Mouse (Mus musculus) embryo, embryonic 11 days (tissue): Measurements from ENCODE around the gene Xkr7.

Source experiments
- DNase-seq: peaks from one replicate; pipeline ENCODE4 v3.0.0-alpha.2; 2015

Xkr7 gene

GRCm38 (mm10) chr2:153074651-153075050 is 43.0 kb downstream of the Xkr7 start:
- DNase-seq = no peak

GRCm38 (mm10) chr2:153075961-153076360 is 44.3 kb downstream of the Xkr7 start:
- no peak for DNase-seq

GRCm38 (mm10) chr2:153080841-153081523 is 49.3 kb downstream of the Xkr7 start:
- DNase-seq = peak; percentile 91

GRCm38 (mm10) chr2:153081866-153082265 is 50.2 kb downstream of the Xkr7 start:
- DNase-seq = no peak

GRCm38 (mm10) chr2:153083275-153083674 is 51.6 kb downstream of the Xkr7 start:
- no peak for DNase-seq

- no peak for DNase-seq
Measured at GRCm38 (mm10) chr2:153083824-153084223, 52.2 kb downstream of the Xkr7 start.

- DNase-seq = no peak
Measured at GRCm38 (mm10) chr2:153084261-153084976, 52.8 kb downstream of the Xkr7 start.

- no peak for DNase-seq
Measured at GRCm38 (mm10) chr2:153085556-153085955, 53.9 kb downstream of the Xkr7 start.

GRCm38 (mm10) chr2:153086166-153086565 is 54.5 kb downstream of the Xkr7 start:
- no peak for DNase-seq

- no peak for DNase-seq
Measured at GRCm38 (mm10) chr2:153087091-153087490, 55.4 kb downstream of the Xkr7 start.

GRCm38 (mm10) chr2:153089316-153089715 is 57.7 kb downstream of the Xkr7 start:
- DNase-seq = no peak

- DNase-seq = no peak
Measured at GRCm38 (mm10) chr2:153090551-153091165, 59.0 kb downstream of the Xkr7 start.
